Mouse (Mus musculus) small intestine, adult 2 months (tissue): Measurements from ENCODE around the gene Camkk1. TPM values are rescaled to one million over a fixed set of nuclear protein-coding genes. Genes with fewer than 3 reads are reported as not detected.

Experiments
- H3K27ac ChIP-seq: fragments of 200-500 bp; 2 replicates; pipeline ENCODE4 v1.5.1; 2012; ENCODE audit warnings: low read depth, low read length, control low read depth, inconsistent platforms; ENCODE audit not compliant: insufficient read depth
- H3K27me3 ChIP-seq: fragments of 200-500 bp; 2 replicates; pipeline ENCODE4 v1.6.1; 2012; ENCODE audit warnings: mild to moderate bottlenecking, moderate library complexity, low read length, inconsistent platforms; ENCODE audit not compliant: control insufficient read depth, insufficient read depth
- H3K36me3 ChIP-seq: fragments of 200-500 bp; 2 replicates; pipeline ENCODE4 v1.6.1; 2012; ENCODE audit warnings: mild to moderate bottlenecking, low read length, control low read depth, inconsistent platforms; ENCODE audit not compliant: control insufficient read depth, insufficient read depth
- H3K4me1 ChIP-seq: fragments of 200-500 bp; 2 replicates; pipeline ENCODE4 v1.6.1; 2012; ENCODE audit warnings: low read length, inconsistent platforms, mixed read lengths; ENCODE audit not compliant: control insufficient read depth, insufficient read depth, insufficient read length
- H3K4me3 ChIP-seq: fragments of 200-500 bp; 2 replicates; pipeline ENCODE4 v1.5.1; 2012; ENCODE audit warnings: low read depth, mild to moderate bottlenecking, control low read depth, inconsistent platforms, low read length, moderate library complexity
- CTCF ChIP-seq: fragments of 200-500 bp; IDR thresholded peaks from 2 replicates; pipeline ENCODE4 v1.5.1; 2012; ENCODE audit warnings: low read depth, mild to moderate bottlenecking, control low read depth, inconsistent platforms, low read length, moderate library complexity, mixed read lengths; ENCODE audit not compliant: insufficient replicate concordance, insufficient read length; ENCODE audit errors: extremely low read depth
- POLR2A ChIP-seq: fragments of 200-500 bp; IDR thresholded peaks from 2 replicates; pipeline ENCODE4 v1.6.1; 2012; ENCODE audit warnings: low read depth, mild to moderate bottlenecking, control low read depth, inconsistent platforms, low read length, moderate library complexity
- WGBS: fragments of 180-500 bp; shearing (Covaris S2); methylation state at CpG from one replicate; pipeline ENCODE4 v1.1.7; 2018; 5-methylcytosine and 5-hydroxymethylcytosine counted together
- polyA plus RNA-seq: library from polyadenylated mRNA; depleted of rRNA; stranded (reverse); fragments of >200 nt; gene quantifications from 2 replicates; pipeline ENCODE4 v1.2.3, GENCODE M21; 2012; rRNA removed

Gene Camkk1
- polyA plus RNA-seq, 1 experiment, result 2.0 TPM

- peaks cover 2% of the 10 kb centered on the region; the same call in 1 of the 2 replicates for H3K4me1 ChIP-seq
- no peak for TF ChIP-seq CTCF
- no peak for TF ChIP-seq POLR2A
- H3K27me3 ChIP-seq, result no peaks in the 10 kb centered on the region
- H3K36me3 ChIP-seq, result no peaks in the 10 kb centered on the region
- 75% methylated on average over 4 of the region's 4 CpGs for WGBS
- peak within 1 kb of the TSS; percentile 36 for H3K4me3 ChIP-seq
- peak within 1 kb of the TSS; percentile 31; the same call in 1 of the 2 replicates for H3K27ac ChIP-seq
These were observed 71.5 kb downstream of the Camkk1 start, which contains the start of gene Itgae for GRCm38 (mm10) chr11:73090283-73090682. Gene Itgae, plus strand, starts transcription at chr11:73090583.

- peak overlapping the region; percentile 31; the same call in 1 of the 2 replicates for H3K27ac ChIP-seq
- no peaks in the 10 kb centered on the region for H3K4me1 ChIP-seq
- 83% methylated on average over 2 of the region's 2 CpGs for WGBS
- TF ChIP-seq CTCF, result no peak
- TF ChIP-seq POLR2A, result no peak
- H3K36me3 ChIP-seq, result no peaks in the 10 kb centered on the region
- no peaks in the 10 kb centered on the region for H3K27me3 ChIP-seq
- peak overlapping the region; percentile 36 for H3K4me3 ChIP-seq
These were observed 72.0 kb downstream of the Camkk1 start for GRCm38 (mm10) chr11:73090826-73091225.

Other genes starting within 250 kb of the Camkk1 start
- 2.1 and 5.5 TPM in 2 replicates for gene Cyb5d2, start 222.9 kb upstream of the Camkk1 start, polyA plus RNA-seq
- gene Zzef1, start 222.8 kb upstream of the Camkk1 start, polyA plus RNA-seq, result 36.2 and 104 TPM in 2 replicates
- gene Atp2a3, start 57.8 kb upstream of the Camkk1 start, polyA plus RNA-seq, result 113 and 128 TPM in 2 replicates
- gene P2rx1, start 19.9 kb upstream of the Camkk1 start, polyA plus RNA-seq, result 12.6 and 25.1 TPM in 2 replicates
- gene Ncbp3, start 28.8 kb downstream of the Camkk1 start, polyA plus RNA-seq, result 0.53 and 1.3 TPM in 2 replicates
- gene Itgae, start 71.6 kb downstream of the Camkk1 start, polyA plus RNA-seq, result 9.1 and 9.7 TPM in 2 replicates
- 0.84 and 2.5 TPM in 2 replicates for gene Haspin, start 119.3 kb downstream of the Camkk1 start, polyA plus RNA-seq
- gene P2rx5, start 141.4 kb downstream of the Camkk1 start, polyA plus RNA-seq, result 0.15 and 0.17 TPM in 2 replicates
- gene Emc6, start 158.0 kb downstream of the Camkk1 start, polyA plus RNA-seq, result 38.7 and 43.0 TPM in 2 replicates
- 75.1 and 181 TPM in 2 replicates for gene Tax1bp3, start 158.1 kb downstream of the Camkk1 start, polyA plus RNA-seq
- 7.1 and 16.4 TPM in 2 replicates for gene Ctns, start 180.0 kb downstream of the Camkk1 start, polyA plus RNA-seq
- gene Shpk, start 180.5 kb downstream of the Camkk1 start, polyA plus RNA-seq, result 5.6 and 14.8 TPM in 2 replicates
- gene Trpv1, start 215.3 kb downstream of the Camkk1 start, polyA plus RNA-seq, result 0.10 and 0.25 TPM in 2 replicates
- gene Trpv3, start 248.4 kb downstream of the Camkk1 start, polyA plus RNA-seq, result 0.17 and 0.86 TPM in 2 replicates